Mouse (Mus musculus) embryonic stem cell, embryonic (primary cell): ENCODE measurements at regions not wholly inside any gene's neighbourhood (a gene's known extent, or its start where the extent isn't known, plus 50 kb on each side); places are given as distances from the start of the nearest gene placed in this dataset.

Experiments used
- CTCF ChIA-PET, 4 experiments: fragments of 300-600 bp in 2 of 4; fragments of 350-600 bp in 2 of 4; sonication (Branson Sonifier 250); formaldehyde crosslinking; loops; one replicate each; lab custom pipeline; 2022; ENCODE audit warnings: inconsistent platforms in 2 of 4; lab: Charles Lee
- POLR2A ChIA-PET, 4 experiments: fragments of 300-600 bp in 2 of 4; fragments of 350-600 bp in 2 of 4; sonication (Branson Sonifier 250); formaldehyde crosslinking; loops; one replicate each; lab custom pipeline; 2022; ENCODE audit warnings: antibody characterized with exemption in 4 of 4, inconsistent platforms in 1 of 4; lab: Charles Lee

GRCm38 (mm10) chr9:50395543-50395942 is 50.8 kb upstream of the Rpl10-ps3 start:
- ChIA-PET CTCF (no interaction called here), POLR2A (no interaction called here)

DNA sequence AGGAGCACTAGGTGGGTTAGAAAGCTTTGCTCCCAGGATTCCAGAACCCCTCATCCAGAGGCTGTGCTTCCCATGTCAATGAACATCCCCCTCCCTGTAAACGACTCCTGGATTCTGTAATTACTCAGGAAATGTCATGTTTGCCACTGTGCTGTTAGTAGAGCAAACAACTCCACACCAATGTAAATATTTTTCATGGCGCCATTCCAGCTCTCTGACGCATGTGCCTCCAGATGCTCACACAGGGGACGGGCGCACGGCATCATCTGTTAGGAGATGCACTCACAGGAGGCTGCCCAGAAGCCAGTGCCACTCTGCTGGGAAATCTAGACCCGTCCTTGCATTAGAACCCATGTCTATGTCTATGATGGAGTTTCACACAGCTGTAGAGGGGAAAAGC is 51.3 kb upstream of the Rpl10-ps3 start:
- ChIA-PET POLR2A (no interaction called here), CTCF (no interaction called here)

DNA sequence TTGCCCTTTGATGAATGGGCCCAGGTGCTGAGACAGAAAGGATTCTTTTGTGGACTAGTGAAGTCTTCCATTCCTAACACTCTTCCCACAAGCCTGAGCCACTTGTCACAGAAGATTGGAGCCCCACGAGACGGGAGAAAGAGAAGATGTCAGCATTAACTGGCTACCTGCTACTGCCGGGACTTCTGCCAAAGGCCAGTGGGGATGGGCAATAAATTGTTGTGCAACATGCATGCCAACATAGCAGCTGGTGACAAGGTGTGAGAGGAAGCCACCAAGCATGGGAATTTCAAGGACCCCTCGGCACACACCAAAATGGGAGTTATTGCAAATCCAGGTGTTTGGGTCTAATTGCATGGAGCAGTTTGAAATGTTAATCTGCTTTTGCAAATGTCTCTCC is 63.6 kb upstream of the Rpl10-ps3 start:
- POLR2A ChIA-PET: no interaction called here
- CTCF ChIA-PET: interaction anchor here in 1 of 4 experiments (1.7 kb wide), 1 partner anchor 120 kb away, joined by 4 read pairs; the partner anchor contains the start of gene Pts

DNA sequence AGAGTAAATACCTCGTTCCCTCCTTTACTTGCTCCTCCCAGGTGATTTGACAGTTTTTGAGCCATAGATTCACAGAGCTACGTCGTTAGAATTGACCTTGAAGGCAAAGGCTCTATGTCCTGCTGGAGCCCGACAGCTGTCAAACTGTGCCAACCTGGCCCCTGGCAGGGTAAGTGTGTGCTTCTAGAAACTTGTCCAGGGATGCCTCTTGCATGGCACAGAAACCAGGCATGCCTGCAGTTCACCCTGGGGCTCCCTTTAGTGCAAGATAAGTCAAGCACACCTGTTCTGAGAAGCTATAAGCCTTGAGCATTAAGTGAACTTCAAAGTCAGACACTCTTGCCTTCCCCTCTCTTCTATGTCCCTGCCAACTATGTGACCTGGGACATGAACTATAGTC is 64.1 kb upstream of the Rpl10-ps3 start:
- ChIA-PET POLR2A (no interaction called here), CTCF (interaction anchor here in 1 of 4 experiments (1.7 kb wide), 1 partner anchor 120 kb away, joined by 4 read pairs; the partner anchor contains the start of gene Pts)

- ChIA-PET POLR2A (interaction anchor here in 1 of 4 experiments (0.9 kb wide), 1 partner anchor 9 kb away, joined by 3 read pairs; no protein-coding TSS in a partner anchor), CTCF (interaction anchor here in 3 of 4 experiments (0.5 to 1.2 kb wide), 8 partner anchors 8 to 115 kb away, joined by 3 to 10 read pairs (median 4); partner anchors contain the start of gene Pts (in 1 of the 3))
These were observed 68.2 kb upstream of the Rpl10-ps3 start for GRCm38 (mm10) chr9:50412986-50413385.

GRCm38 (mm10) chr9:50413514-50414335 is 69.0 kb upstream of the Rpl10-ps3 start:
- ChIA-PET POLR2A (interaction anchor here in 1 of 4 experiments (0.9 kb wide), 1 partner anchor 8 kb away, joined by 3 read pairs; no protein-coding TSS in a partner anchor), CTCF (interaction anchor here in 2 of 4 experiments (0.6 to 1.2 kb wide), 5 partner anchors 9 to 80 kb away, joined by 3 to 5 read pairs (median 3); no protein-coding TSS in a partner anchor)

- POLR2A ChIA-PET: no interaction called here
These were observed 70.1 kb upstream of the Rpl10-ps3 start for GRCm38 (mm10) chr9:50414796-50415340.

GRCm38 (mm10) chr9:50416677-50417076 is 71.9 kb upstream of the Rpl10-ps3 start:
- ChIA-PET POLR2A (no interaction called here), CTCF (interaction anchor here in 2 of 4 experiments (0.7 to 1.3 kb wide), 2 partner anchors 22 to 48 kb away, joined by 3 to 5 read pairs; no protein-coding TSS in a partner anchor)

More at GRCm38 (mm10) chr9:50414796-50415340, 70.1 kb upstream of the Rpl10-ps3 start:
- CTCF ChIA-PET: interaction anchor here in 2 of 4 experiments (0.6 to 0.7 kb wide), 2 partner anchors 12 to 33 kb away, joined by 4 to 5 read pairs; no protein-coding TSS in a partner anchor

GRCm38 (mm10) chr9:50421061-50421460 is 73.3 kb upstream of the Plet1 start:
- ChIA-PET CTCF (interaction anchor here (0.6 to 1.8 kb wide), 17 partner anchors 8 to 1590 kb away, joined by 3 to 10 read pairs (median 4); partner anchors contain the start of gene Pts (in 1 of the 4)), POLR2A (no interaction called here)

DNA sequence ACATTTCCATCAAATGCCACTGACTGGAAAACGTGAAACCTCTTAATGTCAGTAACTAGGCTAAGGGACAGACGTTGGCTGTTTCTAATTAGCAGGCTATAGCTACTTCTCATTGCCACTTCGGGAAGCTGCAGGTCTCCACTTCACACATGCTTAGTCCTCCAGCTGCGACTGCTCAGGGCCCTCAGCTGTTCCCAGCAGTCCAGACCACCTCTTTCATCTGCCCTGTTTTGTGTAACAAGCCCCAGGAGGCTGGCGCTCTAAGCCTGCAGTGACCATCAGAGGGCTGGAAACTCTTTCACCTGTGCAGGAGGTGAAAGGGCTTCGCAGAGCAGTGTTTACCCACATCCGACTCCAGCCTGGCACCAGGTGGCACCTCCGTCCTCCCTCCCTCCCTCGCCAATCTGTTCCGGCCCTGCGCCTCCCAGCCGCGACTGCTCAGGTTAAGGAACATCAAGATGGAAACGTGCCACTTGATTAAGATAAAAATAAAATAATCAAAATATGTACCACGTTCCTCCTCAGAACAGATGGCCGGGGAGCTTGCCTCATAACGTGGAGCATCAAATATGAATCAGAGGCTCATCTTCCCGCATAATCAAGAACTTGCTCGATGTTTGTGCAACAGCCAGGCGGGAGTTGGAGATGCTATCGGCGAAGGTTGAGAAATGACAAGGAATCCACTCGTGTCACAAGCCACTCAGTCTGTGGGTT is 72.6 kb upstream of the Plet1 start:
- ChIA-PET CTCF (interaction anchor here (0.6 to 1.8 kb wide), 9 partner anchors 9 to 893 kb away, joined by 3 to 6 read pairs (median 4); partner anchors contain the start of gene Pts (in 1 of the 4)), POLR2A (interaction anchor here in 1 of 4 experiments (0.7 to 0.8 kb wide), 2 partner anchors 9 to 17 kb away, joined by 3 read pairs; no protein-coding TSS in a partner anchor)

DNA sequence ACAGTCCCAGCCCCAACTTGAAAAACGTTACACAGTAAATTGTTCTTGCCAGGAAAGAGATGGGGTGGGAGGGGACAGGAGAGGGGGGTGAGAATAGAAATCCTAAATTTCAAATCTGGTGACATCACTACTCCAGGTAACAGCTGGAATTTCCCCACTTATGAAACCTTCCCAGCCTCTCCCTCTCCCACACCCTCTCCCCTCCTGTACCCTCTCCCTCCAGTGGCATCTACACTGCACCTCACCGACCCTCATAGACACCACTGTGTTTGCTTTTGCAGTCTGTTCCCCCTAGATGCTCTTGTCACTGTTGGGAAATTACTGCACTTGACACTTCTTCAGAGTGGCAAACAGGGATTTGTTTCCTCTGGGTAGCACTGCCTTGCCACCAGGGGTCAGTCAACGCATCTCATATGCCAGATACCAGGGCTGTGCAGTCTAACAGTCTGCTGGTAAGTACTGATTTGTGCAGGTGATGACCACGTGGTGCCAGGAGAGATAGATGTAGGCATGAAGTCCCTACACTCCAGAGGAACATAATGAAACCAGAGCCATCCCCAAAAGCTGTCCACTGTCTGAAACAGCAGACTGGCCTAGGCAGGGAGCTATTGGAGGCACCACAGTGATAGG is 68.3 kb upstream of the Plet1 start:
- ChIA-PET POLR2A (no interaction called here), CTCF (interaction anchor here in 3 of 4 experiments (0.6 to 1.9 kb wide), 4 partner anchors 11 to 102 kb away, joined by 3 to 6 read pairs (median 4); partner anchors contain the start of gene Pts (in 1 of the 3))

- CTCF ChIA-PET: interaction anchor here in 3 of 4 experiments (0.5 to 1.6 kb wide), 7 partner anchors 14 to 122 kb away, joined by 3 to 7 read pairs (median 4); partner anchors contain the start of gene Pts (in 1 of the 3)
- POLR2A ChIA-PET: interaction anchor here in 1 of 4 experiments (1.9 to 2.9 kb wide), 2 partner anchors 9 to 99 kb away, joined by 6 to 7 read pairs; partner anchors contain the start of gene Pts
These were observed 64.2 kb upstream of the Plet1 start for GRCm38 (mm10) chr9:50430147-50430546.

- ChIA-PET CTCF (interaction anchor here in 2 of 4 experiments (0.9 to 1.7 kb wide), 4 partner anchors 10 to 939 kb away, joined by 3 to 5 read pairs (median 3); no protein-coding TSS in a partner anchor), POLR2A (interaction anchor here in 1 of 4 experiments (1.2 kb wide), 1 partner anchor 18 kb away, joined by 3 read pairs; no protein-coding TSS in a partner anchor)
These were observed 60.8 kb upstream of the Plet1 start for GRCm38 (mm10) chr9:50433525-50433924.

- ChIA-PET CTCF (interaction anchor here in 2 of 4 experiments (1.0 to 1.7 kb wide), 3 partner anchors 10 to 18 kb away, joined by 3 to 5 read pairs (median 3); no protein-coding TSS in a partner anchor), POLR2A (interaction anchor here in 1 of 4 experiments (1.2 kb wide), 1 partner anchor 18 kb away, joined by 3 read pairs; no protein-coding TSS in a partner anchor)
These were observed 60.3 kb upstream of the Plet1 start for GRCm38 (mm10) chr9:50433978-50434377.

GRCm38 (mm10) chr9:50437830-50438722 is 56.2 kb upstream of the Plet1 start:
- POLR2A ChIA-PET: interaction anchor here (0.6 to 2.2 kb wide), 14 partner anchors 8 to 848 kb away, joined by 3 to 8 read pairs (median 4); partner anchors contain the start of genes Nkapd1 (in 1 of the 4), Pih1d2 (in 1 of the 4) and Pts (in 1 of the 4)
- CTCF ChIA-PET: interaction anchor here (0.5 to 4.2 kb wide), 42 partner anchors 9 to 1453 kb away, joined by 3 to 34 read pairs (median 4); partner anchors contain the start of gene Pts (in 3 of the 4)

DNA sequence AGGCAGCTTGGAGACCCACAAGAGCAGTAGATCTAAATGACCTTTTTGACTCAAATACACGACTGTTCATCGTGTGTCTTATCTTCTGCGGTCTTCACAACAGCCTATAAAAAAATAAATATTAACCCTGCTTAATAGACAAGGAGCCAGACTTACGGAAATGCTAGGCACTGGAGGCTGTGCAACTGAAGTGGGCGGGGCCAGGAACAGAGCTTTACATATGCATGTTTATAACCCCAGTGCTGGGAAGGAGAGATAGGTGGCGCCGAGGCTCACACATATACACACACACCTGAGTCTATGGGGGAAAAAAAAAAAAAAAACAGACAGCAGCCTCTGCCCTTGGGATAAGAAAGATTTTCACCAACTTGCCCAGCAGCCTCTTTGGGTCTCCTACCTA is 55.6 kb upstream of the Plet1 start:
- ChIA-PET POLR2A (interaction anchor here in 2 of 4 experiments (0.6 to 2.2 kb wide), 9 partner anchors 9 to 518 kb away, joined by 3 to 8 read pairs (median 3); partner anchors contain the start of gene Pts (in 1 of the 2)), CTCF (interaction anchor here (0.5 to 4.2 kb wide), 34 partner anchors 9 to 1995 kb away, joined by 3 to 34 read pairs (median 5); partner anchors contain the start of gene Pts (in 2 of the 4))
